Mouse (Mus musculus) liver (tissue): ENCODE measurements around the gene Wdr72.
A peak's percentile ranks its signal among the peaks of the same experiment; 100 is the strongest.

Experiments used
- DNase-seq: peaks from one replicate; pipeline ENCODE4 v3.0.0-alpha.2; 2020; ENCODE audit warnings: mixed read lengths

The Wdr72 gene

GRCm38 (mm10) chr9:74248084-74248483, 137.9 kb downstream of the Wdr72 start:
- DNase-seq, result no peak

- no peak for DNase-seq
Measured at GRCm38 (mm10) chr9:74249486-74249885, 139.3 kb downstream of the Wdr72 start.

GRCm38 (mm10) chr9:74250522-74250921, 140.4 kb downstream of the Wdr72 start:
- DNase-seq, result no peak

- DNase-seq, result no peak
Measured at GRCm38 (mm10) chr9:74258389-74258788, 148.2 kb downstream of the Wdr72 start.

- no peak for DNase-seq
Measured at GRCm38 (mm10) chr9:74277752-74278385, 167.7 kb downstream of the Wdr72 start.

- no peak for DNase-seq
Measured at GRCm38 (mm10) chr9:74282072-74282471, 171.9 kb downstream of the Wdr72 start.

GRCm38 (mm10) chr9:74286210-74286609, 176.1 kb downstream of the Wdr72 start:
- DNase-seq, result peak; percentile 11

- no peak for DNase-seq
Measured at GRCm38 (mm10) chr9:74294479-74294878, 184.3 kb downstream of the Wdr72 start.

GRCm38 (mm10) chr9:74318771-74319170, 208.6 kb downstream of the Wdr72 start:
- no peak for DNase-seq

GRCm38 (mm10) chr9:74324089-74324924, 214.2 kb downstream of the Wdr72 start:
- DNase-seq, result no peak

GRCm38 (mm10) chr9:74324925-74325295, 214.8 kb downstream of the Wdr72 start:
- no peak for DNase-seq

GRCm38 (mm10) chr9:74325981-74326380, 215.8 kb downstream of the Wdr72 start:
- DNase-seq, result no peak

- no peak for DNase-seq
Measured at GRCm38 (mm10) chr9:74328821-74329220, 218.7 kb downstream of the Wdr72 start.

- no peak for DNase-seq
Measured at GRCm38 (mm10) chr9:74330706-74331495, 220.7 kb downstream of the Wdr72 start.

GRCm38 (mm10) chr9:74332321-74332720, 222.2 kb downstream of the Wdr72 start:
- no peak for DNase-seq
